Mouse (Mus musculus) embryonic facial prominence, embryonic 12.5 days (tissue): ENCODE results near the gene Nop58. TPM values are rescaled to one million over a fixed set of nuclear protein-coding genes. Genes with fewer than 3 reads are reported as not detected.
A peak's percentile ranks its signal among the peaks of the same experiment; 100 is the strongest.

ENCODE experiments used
- ATAC-seq: fragments of 200-750 bp; cut with Nextera tagmentation; 2 replicates; pipeline ENCODE4 v1.8.0; 2017; ENCODE audit not compliant: insufficient number of reproducible peaks, insufficient read depth, low FRiP score, low TSS enrichment
- H3K27ac ChIP-seq: fragments of 300-500 bp; sonication (generic); 2 replicates; pipeline ENCODE4 v1.5.1; 2016; ENCODE audit warnings: mild to moderate bottlenecking
- H3K27me3 ChIP-seq: fragments of 300-500 bp; sonication (generic); 2 replicates; pipeline ENCODE4 v1.6.1; 2016; ENCODE audit warnings: mild to moderate bottlenecking, moderate library complexity
- H3K36me3 ChIP-seq: fragments of 300-500 bp; sonication (generic); 2 replicates; pipeline ENCODE4 v1.6.1; 2016; ENCODE audit warnings: mild to moderate bottlenecking
- H3K4me1 ChIP-seq: fragments of 300-500 bp; sonication (generic); 2 replicates; pipeline ENCODE4 v1.6.1; 2016
- H3K4me2 ChIP-seq: fragments of 300-500 bp; sonication (generic); replicated peaks from 2 replicates; pipeline ENCODE4 v1.6.1; 2016; ENCODE audit warnings: mild to moderate bottlenecking, moderate library complexity
- H3K4me3 ChIP-seq: fragments of 300-500 bp; sonication (generic); 2 replicates; pipeline ENCODE4 v1.5.1; 2016; ENCODE audit warnings: mild to moderate bottlenecking
- H3K9ac ChIP-seq: fragments of 300-500 bp; sonication (generic); 2 replicates; pipeline ENCODE4 v1.6.1; 2016; ENCODE audit warnings: mild to moderate bottlenecking, moderate library complexity
- H3K9me3 ChIP-seq: fragments of 300-500 bp; sonication (generic); 2 replicates; pipeline ENCODE4 v1.6.1; 2016; ENCODE audit warnings: mild to moderate bottlenecking, moderate library complexity
- WGBS: fragments of 180-500 bp; shearing (Covaris S2); methylation state at CpG from one replicate; pipeline ENCODE4 v1.1.7; 2016; 5-methylcytosine and 5-hydroxymethylcytosine counted together
- polyA plus RNA-seq: library from polyadenylated mRNA; unstranded; fragments of >200 nt; fragmentation: Nextera tagmentation; extraction: Ambion mirVana; gene quantifications from 2 replicates; pipeline ENCODE4 v1.2.1, GENCODE M21; 2016

Nop58 gene
- polyA plus RNA-seq, 1 experiment from 2014 or later, result 271 TPM

- ATAC-seq, result peak; percentile 61
- under 1% methylated on average over 54 of the region's 55 CpGs for WGBS
- Histone ChIP-seq H3K4me3 (peak overlapping the region; percentile 99), H3K27me3 (no peaks in the 10 kb centered on the region), H3K9ac (peak overlapping the region; percentile 95), H3K27ac (peak overlapping the region; percentile 99), H3K4me2 (peak overlapping the region; percentile 62), H3K36me3 (0 out of 2 replicates have a peak, but pooled peaks cover 3% of the 10 kb centered on the region), H3K9me3 (no peaks in the 10 kb centered on the region), H3K4me1 (peaks cover 7% of the 10 kb centered on the region; the same call in 1 of the 2 replicates)
Observed at GRCm38 (mm10) chr1:59763781-59764251, 79.0 kb downstream of the Nop58 start.

- peak overlapping the region; percentile 62 for H3K4me2 ChIP-seq
- H3K9me3 ChIP-seq, result no peaks in the 10 kb centered on the region
- WGBS, result 0% methylated on average over 27 of the region's 27 CpGs
Observed at GRCm38 (mm10) chr1:59764407-59764971, 79.7 kb downstream of the Nop58 start.

GRCm38 (mm10) chr1:59765279-59765678 is 80.5 kb downstream of the Nop58 start:
- H3K9ac ChIP-seq, result peak overlapping the region; percentile 37; the same call in 1 of the 2 replicates

More at GRCm38 (mm10) chr1:59764407-59764971, 79.7 kb downstream of the Nop58 start:
- H3K4me3 ChIP-seq, result peak overlapping the region; percentile 99
- H3K27ac ChIP-seq, result peak overlapping the region; percentile 99
- ATAC-seq, result no peak
- peaks cover 7% of the 10 kb centered on the region; the same call in 1 of the 2 replicates for H3K4me1 ChIP-seq
- no peaks in the 10 kb centered on the region for H3K27me3 ChIP-seq
- 0 out of 2 replicates have a peak, but pooled peaks cover 3% of the 10 kb centered on the region for H3K36me3 ChIP-seq
- H3K9ac ChIP-seq, result peak overlapping the region; percentile 95

GRCm38 (mm10) chr1:59766626-59767025 is 81.9 kb downstream of the Nop58 start:
- ATAC-seq, result no peak
- Histone ChIP-seq H3K4me2 (peak overlapping the region; percentile 49), H3K9ac (peak overlapping the region; percentile 30; the same call in 1 of the 2 replicates), H3K4me1 (peaks cover 12% of the 10 kb centered on the region), H3K36me3 (0 out of 2 replicates have a peak, but pooled peaks cover 3% of the 10 kb centered on the region), H3K27me3 (no peaks in the 10 kb centered on the region), H3K9me3 (no peaks in the 10 kb centered on the region), H3K27ac (no peak overlapping the region), H3K4me3 (peak overlapping the region; percentile 30)

More at GRCm38 (mm10) chr1:59765279-59765678, 80.5 kb downstream of the Nop58 start:
- H3K27ac ChIP-seq, result no peak overlapping the region
- peak overlapping the region; percentile 99 for H3K4me3 ChIP-seq
- H3K36me3 ChIP-seq, result 0 out of 2 replicates have a peak, but pooled peaks cover 3% of the 10 kb centered on the region
- no peak for ATAC-seq
- H3K9me3 ChIP-seq, result no peaks in the 10 kb centered on the region
- H3K27me3 ChIP-seq, result no peaks in the 10 kb centered on the region
- 2% methylated on average over 4 of the region's 4 CpGs for WGBS
- peaks cover 10% of the 10 kb centered on the region; the same call in 1 of the 2 replicates for H3K4me1 ChIP-seq
- peak overlapping the region; percentile 62 for H3K4me2 ChIP-seq

Other genes with a start within 250 kb of the Nop58 start
- 26.3 and 28.5 TPM in 2 replicates for gene Fzd7, start 202.5 kb upstream of the Nop58 start, polyA plus RNA-seq
- 0.67 and 0.82 TPM in 2 replicates for gene Gm973, start 168.7 kb upstream of the Nop58 start, polyA plus RNA-seq
- 451 and 494 TPM in 2 replicates for gene Sumo1, start 14.1 kb upstream of the Nop58 start, polyA plus RNA-seq
- 10.5 and 11.0 TPM in 2 replicates for gene Bmpr2, start 78.4 kb downstream of the Nop58 start, polyA plus RNA-seq
- 19.2 and 21.1 TPM in 2 replicates for gene Fam117b, start 228.0 kb downstream of the Nop58 start, polyA plus RNA-seq